Mouse (Mus musculus) CD4-positive, CD25-positive, alpha-beta regulatory T cell (primary cell): Measurements from ENCODE around the gene Nat8f5. TPM values are rescaled to one million over a fixed set of nuclear protein-coding genes. Genes with fewer than 3 reads are reported as not detected.

Experiments used
- polyA plus RNA-seq: library from polyadenylated mRNA; unstranded; fragments of 100-300 nt; shearing (Covaris generic); gene quantifications from one replicate; pipeline ENCODE4 v1.2.1, GENCODE M21; 2017

Nat8f5 gene
- polyA plus RNA-seq = not detected

GRCm38 (mm10) chr6:85820837-85821236 lies at the start of gene Nat8f5, which contains the start of gene Nat8f6:
Gene Nat8f5, minus strand, starts transcription at chr6:85820972.
Gene Nat8f6, minus strand, starts transcription at chr6:85820954.

GRCm38 (mm10) chr6:85869006-85869405 lies 48.2 kb upstream of the Nat8f5 start, which contains the start of gene Nat8f2:
Gene Nat8f2, minus strand, starts transcription at chr6:85869158.

GRCm38 (mm10) chr6:85831796-85832321 lies 11.1 kb upstream of the Nat8f5 start, which contains the start of gene Nat8:
Gene Nat8, minus strand, starts transcription at chr6:85832082.

Other genes starting within 250 kb of the Nat8f5 start
- 1.7 TPM for gene Alms1, start 233.4 kb downstream of the Nat8f5 start, polyA plus RNA-seq
- not detected for gene Nat8f7, start 107.8 kb downstream of the Nat8f5 start, polyA plus RNA-seq
- not detected for gene Nat8f3, start 55.2 kb downstream of the Nat8f5 start, polyA plus RNA-seq
- gene Nat8f6, start within 50 bp of the Nat8f5 start, polyA plus RNA-seq = not detected
- not detected for gene Nat8, start 11.1 kb upstream of the Nat8f5 start, polyA plus RNA-seq
- 0.06 TPM for gene Nat8f2, start 48.2 kb upstream of the Nat8f5 start, polyA plus RNA-seq
- 8.6 TPM for gene Nat8f4, start 83.9 kb upstream of the Nat8f5 start, polyA plus RNA-seq
- 46.2 TPM for gene Tprkb, start 90.9 kb upstream of the Nat8f5 start, polyA plus RNA-seq
- gene Nat8f1, start 94.7 kb upstream of the Nat8f5 start, polyA plus RNA-seq = 10.6 TPM
- 173 TPM for gene Dusp11, start 140.7 kb upstream of the Nat8f5 start, polyA plus RNA-seq
- not detected for gene Figla, start 195.2 kb upstream of the Nat8f5 start, polyA plus RNA-seq
- not detected for gene Add2, start 207.7 kb upstream of the Nat8f5 start, polyA plus RNA-seq